Mouse (Mus musculus): ENCODE measurements around the gene Map3k6. TPM values are rescaled to one million over a fixed set of nuclear protein-coding genes. Genes with fewer than 3 reads are reported as not detected.
A peak's percentile ranks its signal among the peaks of the same experiment; 100 is the strongest.

The Map3k6 gene
- total RNA-seq, 2 experiments from 2014 or later, result 5.3 to 10.6 TPM

DNA sequence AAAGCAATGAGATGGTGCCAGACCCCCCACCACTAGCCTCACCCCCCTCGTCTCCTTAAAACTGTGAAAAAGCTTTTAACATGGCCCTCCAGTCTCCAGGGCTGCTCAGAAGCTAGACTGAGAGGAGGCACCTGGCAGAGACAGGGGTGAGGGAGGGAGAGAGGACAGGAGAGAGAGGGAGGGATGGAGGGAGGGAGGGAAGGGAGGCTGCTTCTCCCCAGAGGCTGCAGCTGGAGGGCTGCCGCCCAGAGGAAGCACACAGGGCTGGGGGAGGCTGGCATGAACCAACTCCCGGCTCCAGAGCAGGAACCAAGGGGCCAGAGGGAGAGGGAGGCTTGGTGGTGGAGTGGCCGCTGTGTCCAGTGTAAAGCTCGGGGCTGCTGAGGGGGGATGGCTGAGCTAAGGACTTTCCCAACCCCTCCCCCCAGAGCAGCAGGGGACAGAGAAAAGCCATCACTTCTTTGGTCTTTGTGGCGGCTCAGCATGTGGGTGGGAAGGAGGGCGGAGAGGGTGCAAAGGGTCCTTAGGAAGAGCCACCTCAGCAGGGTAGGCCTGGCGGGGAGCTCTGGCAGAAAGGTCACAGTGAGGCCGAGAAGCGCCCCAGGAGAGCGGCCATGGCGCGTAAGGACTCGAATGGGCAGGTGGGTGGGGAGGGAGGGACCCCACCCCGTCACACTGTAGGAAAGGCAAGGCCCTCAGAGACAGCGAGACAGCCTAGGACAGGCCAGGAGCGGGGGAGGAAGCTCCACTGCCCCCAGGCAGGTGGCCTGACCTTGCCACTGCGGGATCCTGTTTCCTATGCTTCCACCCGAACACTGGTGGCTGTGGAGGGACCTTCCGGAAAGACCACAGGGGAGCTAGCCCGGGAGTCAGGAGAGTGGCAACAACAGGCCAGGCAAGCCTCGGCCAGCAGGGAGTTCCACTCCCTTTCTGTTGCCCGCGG, 52.6 kb downstream of the Map3k6 start:
- no peak for DNase-seq (ENCODE audit: extremely low spot score in 1 of 2, low spot score in 2 of 2)
- intact Hi-C loops (cut with DNase I), result loop anchor here (10.0 kb wide), 1 partner anchor 218 kb away; no protein-coding TSS in a partner anchor
- no peak overlapping the region for H3K4me3 ChIP-seq
- no peak overlapping the region; the same call in 1 of the 2 replicates for H3K27ac ChIP-seq
- no peak for TF ChIP-seq CTCF (IDR thresholded peaks at IDR 0.05)

DNA sequence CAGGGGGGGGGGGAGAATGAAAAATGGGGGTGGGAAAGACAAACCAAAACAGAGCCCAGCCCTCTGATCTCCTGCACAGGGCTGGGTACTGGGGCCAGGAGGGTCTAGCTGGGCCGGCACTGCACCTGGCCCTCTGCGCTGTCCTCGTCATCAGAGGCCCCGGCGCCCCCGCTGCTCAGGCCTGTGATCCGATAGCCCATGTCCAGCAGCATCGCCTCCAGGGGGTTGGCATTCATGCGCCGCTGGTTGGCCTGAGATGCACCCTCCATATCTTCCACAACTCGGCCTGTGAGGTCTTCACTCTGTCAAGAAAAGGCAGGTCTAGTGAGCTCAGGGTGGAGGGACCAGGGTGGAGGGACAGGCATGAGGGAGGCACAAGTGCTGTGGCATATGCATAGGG, 53.5 kb downstream of the Map3k6 start:
- intact Hi-C loops (cut with DNase I), result loop anchor here (10.0 kb wide), 1 partner anchor 219 kb away; no protein-coding TSS in a partner anchor
- H3K27ac ChIP-seq, result no peak overlapping the region
- H3K4me3 ChIP-seq, result no peak overlapping the region
- no peak for DNase-seq (ENCODE audit: extremely low spot score in 1 of 2, low spot score in 2 of 2)
- no peak for TF ChIP-seq CTCF (IDR thresholded peaks at IDR 0.05)

DNA sequence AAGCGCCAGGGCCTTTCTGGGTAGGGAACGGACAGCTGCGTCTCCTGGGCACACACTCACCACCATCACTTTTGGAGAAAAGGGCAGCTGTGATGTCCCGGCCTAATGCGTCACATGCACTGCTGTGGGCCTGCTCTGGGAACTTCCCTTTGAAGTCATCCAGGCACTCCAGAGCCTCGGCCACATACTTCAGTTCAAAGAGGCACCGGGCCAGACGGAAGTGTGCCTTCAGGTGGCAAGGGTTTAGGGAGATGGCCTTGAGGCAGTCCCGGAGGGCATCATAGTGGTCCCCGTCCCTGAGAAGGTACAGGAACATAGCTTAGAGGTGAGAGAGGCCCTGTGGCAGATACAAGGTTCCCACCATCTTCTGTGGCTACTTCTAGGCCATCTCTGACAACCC, 56.7 kb downstream of the Map3k6 start:
- no peak for DNase-seq (ENCODE audit: extremely low spot score in 1 of 2, low spot score in 2 of 2)
- H3K4me3 ChIP-seq, result no peak overlapping the region
- intact Hi-C loops (cut with DNase I), result loop anchor here (1.0 to 10.0 kb wide), 3 partner anchors 47 to 223 kb away; no protein-coding TSS in a partner anchor
- no peak for TF ChIP-seq CTCF (IDR thresholded peaks at IDR 0.05)
- H3K27ac ChIP-seq, result peak overlapping the region; percentile 88

DNA sequence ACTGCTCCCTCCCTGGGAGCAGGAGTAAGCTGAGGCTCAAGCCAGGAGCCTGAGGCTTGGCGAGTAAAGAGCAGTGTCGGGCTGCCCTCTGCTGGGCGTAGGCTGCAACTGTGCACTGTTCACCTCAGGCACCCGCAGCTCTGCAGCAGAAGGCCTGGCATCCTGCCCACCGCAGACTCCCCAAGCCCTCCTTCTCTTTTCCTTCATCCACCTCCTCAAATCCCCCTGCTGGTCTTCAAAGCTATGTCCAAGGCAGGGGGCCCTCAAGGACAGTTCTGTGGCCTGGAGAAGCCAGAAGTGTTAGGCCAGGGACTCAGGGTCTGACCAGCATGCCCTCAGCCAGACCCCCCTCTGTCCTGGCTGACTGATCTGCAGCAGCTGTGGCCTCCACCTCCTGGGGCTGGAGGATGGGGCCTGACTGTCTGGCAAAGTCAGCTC, 57.2 kb downstream of the Map3k6 start:
- DNase-seq (ENCODE audit: extremely low spot score in 1 of 2, low spot score in 2 of 2), result peak; percentile 82 to 83
- TF ChIP-seq CTCF (IDR thresholded peaks at IDR 0.05), result peak; percentile 96
- intact Hi-C loops (cut with DNase I), result loop anchor here (1.0 to 10.0 kb wide), 5 partner anchors 47 to 289 kb away; partner anchors contain the start of genes Cd164l2 and Gpr3
- no peak overlapping the region for H3K4me3 ChIP-seq
- H3K27ac ChIP-seq, result peak overlapping the region; percentile 88

DNA sequence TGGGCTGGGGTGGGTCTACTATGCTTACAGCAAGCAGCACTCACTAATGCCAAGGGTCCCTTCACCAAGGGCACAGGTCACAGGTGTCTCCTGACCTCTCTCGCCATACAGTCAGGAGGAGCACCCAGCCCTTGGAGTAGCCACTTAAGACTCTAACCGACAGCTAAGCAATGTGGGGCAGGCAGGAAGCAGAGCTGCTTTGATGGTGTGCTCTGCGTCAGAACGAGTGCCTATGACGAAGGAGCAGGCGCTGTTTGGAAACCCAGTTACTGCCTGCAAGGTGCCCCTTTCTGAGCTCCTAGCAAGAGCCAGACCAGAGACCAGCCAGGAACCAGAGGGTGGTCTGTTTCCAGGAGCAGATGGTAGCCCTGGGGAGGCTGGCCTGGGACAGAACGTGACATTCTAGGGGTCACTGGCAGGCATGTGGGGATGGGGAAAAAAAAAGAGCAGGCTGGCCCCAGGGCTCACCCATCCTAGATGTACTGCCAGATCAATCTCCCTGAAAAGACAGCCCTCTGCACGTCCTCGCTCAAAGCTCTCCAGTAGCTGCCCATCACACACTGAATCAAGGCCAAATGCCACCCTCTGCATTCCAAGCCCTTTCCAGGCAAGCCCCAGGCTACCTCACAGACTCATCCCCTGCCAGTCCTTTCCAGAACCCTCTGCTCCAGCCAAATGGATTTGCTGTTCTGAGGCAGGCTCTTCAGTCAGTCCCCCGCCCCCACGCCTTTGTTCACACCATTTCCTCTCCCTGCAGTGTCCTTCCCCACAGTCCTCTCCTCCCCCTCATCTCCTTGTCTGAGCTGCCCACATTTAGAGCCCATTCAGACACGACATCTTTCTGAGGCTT, 58.1 kb downstream of the Map3k6 start:
- intact Hi-C loops (cut with DNase I), result loop anchor here (2.0 to 10.0 kb wide), 3 partner anchors 86 to 290 kb away; partner anchors contain the start of genes Cd164l2 and Gpr3
- H3K4me3 ChIP-seq, result no peak overlapping the region
- H3K27ac ChIP-seq, result peak overlapping the region; percentile 88
- TF ChIP-seq CTCF (IDR thresholded peaks at IDR 0.05), result no peak
- peak; percentile 70 to 82 for DNase-seq (ENCODE audit: extremely low spot score in 1 of 2, low spot score in 2 of 2)

DNA sequence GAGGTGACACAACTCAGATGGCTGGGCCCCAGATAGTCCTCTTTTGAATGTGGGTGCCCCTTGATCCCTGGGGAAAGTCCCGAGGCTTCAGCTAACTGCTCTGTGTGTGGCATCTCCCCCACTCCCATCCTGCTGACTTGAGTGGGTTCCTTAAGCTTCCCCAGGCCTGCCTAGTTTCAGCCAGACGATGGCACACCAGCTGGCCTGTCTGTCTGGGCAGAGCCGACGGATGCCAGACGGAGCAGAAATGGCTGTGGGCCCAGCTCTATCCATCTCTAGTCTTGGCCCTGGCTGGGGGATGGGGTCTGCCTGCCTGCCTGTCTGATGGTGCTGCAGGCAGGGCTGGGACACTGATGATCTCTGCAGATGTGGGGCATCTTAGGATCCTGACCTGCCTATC, 59.1 kb downstream of the Map3k6 start:
- peak; percentile 38 to 58 for DNase-seq (ENCODE audit: extremely low spot score in 1 of 2, low spot score in 2 of 2)
- no peak for TF ChIP-seq CTCF (IDR thresholded peaks at IDR 0.05)
- intact Hi-C loops (cut with DNase I), result loop anchor here (2.0 to 10.0 kb wide), 4 partner anchors 87 to 352 kb away; partner anchors contain the start of genes Cd164l2 and Gpr3
- Histone ChIP-seq H3K4me3 (no peak overlapping the region), H3K27ac (peak overlapping the region; percentile 88)

DNA sequence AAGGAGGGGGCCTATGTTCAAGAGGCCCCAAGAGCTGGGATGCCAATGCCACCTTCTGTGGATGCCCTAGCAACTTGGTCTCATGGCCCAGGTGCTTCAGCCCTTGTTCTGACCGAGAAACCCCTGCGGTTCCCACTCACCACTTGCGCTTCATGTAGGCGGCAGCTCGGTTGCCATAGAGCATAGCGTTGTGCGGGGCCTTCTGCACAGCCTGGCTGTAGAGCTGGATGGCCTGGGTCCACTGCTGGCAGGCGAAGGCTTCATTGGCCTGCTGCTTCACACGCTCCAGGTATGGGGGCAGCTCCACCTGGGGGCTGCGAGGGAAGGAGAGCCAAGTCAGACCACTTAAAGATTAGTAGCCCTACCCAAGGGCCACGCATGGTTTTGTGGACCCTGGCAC, 59.8 kb downstream of the Map3k6 start:
- Histone ChIP-seq H3K27ac (peak overlapping the region; percentile 88), H3K4me3 (no peak overlapping the region)
- intact Hi-C loops (cut with DNase I), result loop anchor here (5.0 kb wide), 1 partner anchor 353 kb away; no protein-coding TSS in a partner anchor
- TF ChIP-seq CTCF (IDR thresholded peaks at IDR 0.05), result no peak
- no peak for DNase-seq (ENCODE audit: extremely low spot score in 1 of 2, low spot score in 2 of 2)

DNA sequence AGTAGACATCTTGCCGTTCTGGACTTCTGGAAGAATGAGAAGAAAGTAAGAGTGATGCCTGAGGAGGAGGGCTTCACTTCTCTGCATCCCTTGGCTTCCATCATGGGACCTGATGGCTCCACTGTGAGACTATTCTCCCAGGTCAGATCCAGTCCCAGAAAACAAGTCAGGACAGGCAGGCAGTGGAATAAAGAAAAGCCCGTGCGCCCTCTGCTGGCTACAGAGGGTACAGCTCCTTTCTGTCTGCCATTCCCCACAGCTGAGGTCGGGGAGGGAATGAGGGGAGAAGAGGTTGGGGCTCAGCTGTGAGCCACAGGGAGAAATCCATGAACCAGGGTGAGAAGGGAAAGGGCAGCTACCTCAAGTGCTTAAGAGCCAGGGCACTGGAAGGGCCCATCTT, 61.2 kb downstream of the Map3k6 start:
- intact Hi-C loops (cut with DNase I), result loop anchor here (5.0 kb wide), 1 partner anchor 355 kb away; no protein-coding TSS in a partner anchor

More for the DNA sequence above, 61.2 kb downstream of the Map3k6 start:
- DNase-seq (ENCODE audit: extremely low spot score in 1 of 2, low spot score in 2 of 2), result peak; percentile 67 to 76
- H3K27ac ChIP-seq, result no peak overlapping the region
- TF ChIP-seq CTCF (IDR thresholded peaks at IDR 0.05), result peak; percentile 96
- H3K4me3 ChIP-seq, result no peak overlapping the region

Small RNA genes lying within 50 kb of the gene (microRNA-seq; reads per million reads assigned to microRNA genes)
- 0.73 to 2.2 reads per million in 2 experiments for gene Mir7017

Other genes starting within 250 kb of the Map3k6 start
- 100 to 1,000 TPM; 108 to 132 TPM for gene Ahdc1, start 229.6 kb upstream of the Map3k6 start, total RNA-seq (2021)
- gene Wasf2, start 110.3 kb upstream of the Map3k6 start, total RNA-seq (2021), result 10 to 100 TPM; 25.7 to 34.3 TPM
- gene Cd164l2, start 28.7 kb upstream of the Map3k6 start, total RNA-seq (2021), result 1 to 10 TPM; 7.3 to 7.7 TPM
- gene Gpr3, start 28.3 kb upstream of the Map3k6 start, total RNA-seq (2021), result 10 to 100 TPM; 12.5 to 15.6 TPM
- 1 to 10 TPM; 3.0 TPM for gene Sytl1, start 22.3 kb downstream of the Map3k6 start, total RNA-seq (2021)
- 10 to 100 TPM; 87.3 to 91.2 TPM for gene Tmem222, start 37.0 kb downstream of the Map3k6 start, total RNA-seq (2021)
- gene Wdtc1, start 112.7 kb downstream of the Map3k6 start, total RNA-seq (2021), result 10 to 100 TPM; 59.7 to 60.6 TPM
- gene Slc9a1, start 128.9 kb downstream of the Map3k6 start, total RNA-seq (2021), result 10 to 100 TPM; 49.8 to 53.0 TPM
- not detected for gene Tent5b, start 239.3 kb downstream of the Map3k6 start, total RNA-seq (2021)

Data from left cerebral cortex, adult 2 months (tissue).